8 mouse cellular contexts compared by ENCODE assay signal in genomic region chr2:92914933-92915553, GRCm38 (mm10). TPM values are rescaled to one million over a fixed set of nuclear protein-coding genes. Genes with fewer than 3 reads are reported as not detected.
DNase-seq lines count a peak whose midpoint lies in the region; ATAC-seq lines count a peak whose summit lies in the region.

Gene Syt13 (plus strand): TSS chr2:92915098.

- peak; percentile 82 for ATAC-seq in intestine, embryonic 15.5 days

- no peak within 1 kb of the TSS for H3K27ac ChIP-seq in intestine, embryonic 15.5 days
- H3K27ac ChIP-seq in midbrain, embryonic 10.5 days (replicated peaks): peak within 1 kb of the TSS; percentile 79

- WGBS in intestine, embryonic 15.5 days: 1% methylated on average over 38 of the region's 38 CpGs
- under 1% methylated on average over 38 of the region's 38 CpGs for WGBS in midbrain, embryonic 10.5 days

- no peaks in the 10 kb centered on the region for H3K36me3 ChIP-seq in intestine, embryonic 15.5 days
- H3K36me3 ChIP-seq in midbrain, embryonic 10.5 days: no peaks in the 10 kb centered on the region

- H3K27me3 ChIP-seq in intestine, embryonic 15.5 days (replicated peaks): peaks cover 16% of the 10 kb centered on the region
- H3K27me3 ChIP-seq in midbrain, embryonic 10.5 days (ENCODE audit: low read depth, poor library complexity, severe bottlenecking): peaks cover 63% of the 10 kb centered on the region

- H3K4me2 ChIP-seq in intestine, embryonic 15.5 days (replicated peaks): peak within 1 kb of the TSS; percentile 95

- no peaks in the 10 kb centered on the region for H3K9me3 ChIP-seq in intestine, embryonic 15.5 days
- H3K9me3 ChIP-seq in midbrain, embryonic 10.5 days (replicated peaks): no peaks in the 10 kb centered on the region

- intact Hi-C loops in left cerebral cortex, postnatal 14 days (cut with DNase I): loop anchor here (2.0 kb wide), 1 partner anchor 40 kb away; no protein-coding TSS in a partner anchor

- DNase-seq in R1 (ENCODE audit: low read depth, low spot score): peak; percentile 39
- peak; percentile 80 to 82 for DNase-seq in cerebellum, postnatal 10 days
- peak; percentile 53 to 57 for DNase-seq in frontal cortex, postnatal 14 days (ENCODE audit: low spot score in 2 of 2)
- DNase-seq in left cerebral cortex, postnatal 14 days (ENCODE audit: low spot score in 2 of 2): peak; percentile 65 to 74
- peak; percentile 63 for DNase-seq in midbrain, embryonic 10.5 days (ENCODE audit: low spot score)
- DNase-seq in right cerebral cortex, postnatal 4 days: peak; percentile 64
- no peak for DNase-seq in spleen, postnatal 4 days (ENCODE audit: low spot score in 2 of 2)

- H3K4me3 ChIP-seq in intestine, embryonic 15.5 days (replicated peaks): peak within 1 kb of the TSS; percentile 47
- H3K4me3 ChIP-seq in midbrain, embryonic 10.5 days: peak within 1 kb of the TSS; percentile 63

- peaks cover 24% of the 10 kb centered on the region for H3K4me1 ChIP-seq in intestine, embryonic 15.5 days (replicated peaks)
- H3K4me1 ChIP-seq in midbrain, embryonic 10.5 days: peaks cover 70% of the 10 kb centered on the region

- H3K9ac ChIP-seq in intestine, embryonic 15.5 days: peak within 1 kb of the TSS; percentile 57

RNA-seq across cellular contexts. Expression of gene Syt13, which starts in this region (rescaled TPM):
- polyA plus RNA-seq in intestine, embryonic 15.5 days (2015; fragmentation: Nextera tagmentation; extraction: Ambion mirVana): 6.4 and 6.6 TPM in 2 replicates
- total RNA-seq in left cerebral cortex, postnatal 14 days (2021): 100 to 1,000 TPM; 161 to 170 TPM
- 11.1 and 15.0 TPM in 2 replicates for polyA plus RNA-seq in midbrain, embryonic 10.5 days (2016; fragmentation: Nextera tagmentation; extraction: Ambion mirVana)

Comparison
In these comparisons a context has a peak if more than half of its experiments do, and no peak if none do; other contexts are left out.
1. DNase-seq: peak in R1 (single experiment), cerebellum, postnatal 10 days (2 of 2), frontal cortex, postnatal 14 days (2 of 2), left cerebral cortex, postnatal 14 days (2 of 2), midbrain, embryonic 10.5 days (single experiment) and right cerebral cortex, postnatal 4 days (single experiment); none in spleen, postnatal 4 days (0 of 2).